Mouse (Mus musculus) kidney, postnatal 0 days (tissue): ENCODE measurements around the gene D430041D05Rik. TPM values are rescaled to one million over a fixed set of nuclear protein-coding genes. Genes with fewer than 3 reads are reported as not detected.

ENCODE experiments used
- ATAC-seq: fragments of 200-750 bp; cut with Nextera tagmentation; replicated peaks from 2 replicates; pipeline ENCODE4 v1.8.0; 2017; ENCODE audit warnings: low read depth, moderate number of reproducible peaks, moderate TSS enrichment, moderate library complexity; ENCODE audit not compliant: low FRiP score
- DNase-seq: peaks from one replicate; pipeline ENCODE4 v3.0.0-alpha.2; 2016; ENCODE audit warnings: low spot score
- H3K27ac ChIP-seq: fragments of 300-500 bp; sonication (generic); 2 replicates; pipeline ENCODE4 v1.5.1; 2014; ENCODE audit warnings: mild to moderate bottlenecking
- H3K27me3 ChIP-seq: fragments of 300-500 bp; sonication (generic); 2 replicates; pipeline ENCODE4 v1.6.1; 2014; ENCODE audit warnings: low read length, mixed read lengths; ENCODE audit not compliant: insufficient read depth
- H3K36me3 ChIP-seq: fragments of 300-500 bp; sonication (generic); 2 replicates; pipeline ENCODE4 v1.6.1; 2014; ENCODE audit warnings: low read length, mixed read lengths; ENCODE audit not compliant: insufficient read depth
- H3K4me1 ChIP-seq: fragments of 300-500 bp; sonication (generic); replicated peaks from 2 replicates; pipeline ENCODE4 v1.6.1; 2014; ENCODE audit warnings: antibody characterized with exemption, low read length, mixed read lengths; ENCODE audit not compliant: insufficient read depth
- H3K4me2 ChIP-seq: fragments of 300-500 bp; sonication (generic); 2 replicates; pipeline ENCODE4 v1.6.1; 2014; ENCODE audit warnings: mild to moderate bottlenecking, low read length, moderate library complexity, mixed read lengths
- H3K4me3 ChIP-seq: fragments of 300-500 bp; sonication (generic); replicated peaks from 2 replicates; pipeline ENCODE4 v1.5.1; 2014; ENCODE audit warnings: low read depth, low read length
- H3K9ac ChIP-seq: fragments of 300-500 bp; sonication (generic); 2 replicates; pipeline ENCODE4 v1.6.1; 2014; ENCODE audit warnings: low read depth, low read length
- H3K9me3 ChIP-seq: fragments of 300-500 bp; sonication (generic); replicated peaks from 2 replicates; pipeline ENCODE4 v1.6.1; 2016; ENCODE audit warnings: low read length, inconsistent platforms, mixed read lengths
- CTCF ChIP-seq: IDR thresholded peaks from 2 replicates; pipeline ENCODE4 v1.5.1; 2016; ENCODE audit warnings: antibody characterized with exemption, low read depth, mild to moderate bottlenecking, moderate library complexity
- WGBS: fragments of 180-500 bp; shearing (Covaris S2); extraction: QIAGEN DNeasy Blood & Tissue Kit; methylation state at CpG from one replicate; pipeline ENCODE4 v1.1.7; 2014; 5-methylcytosine and 5-hydroxymethylcytosine counted together
- polyA plus RNA-seq: library from polyadenylated mRNA; unstranded; fragments of >200 nt; fragmentation: Nextera tagmentation; extraction: Ambion mirVana; gene quantifications from 2 replicates; pipeline ENCODE4 v1.2.1, GENCODE M21; 2015

Gene D430041D05Rik
- polyA plus RNA-seq, 1 experiment from 2014 or later = 0.22 TPM

- no peak overlapping the region for H3K4me3 ChIP-seq
- no peak for TF ChIP-seq CTCF
- WGBS = 54% methylated on average over 3 of the region's 3 CpGs
- H3K9ac ChIP-seq = no peak overlapping the region
- ATAC-seq (no peak), DNase-seq (no peak)
- H3K4me2 ChIP-seq = no peak overlapping the region
- no peaks in the 10 kb centered on the region for H3K9me3 ChIP-seq
- H3K4me1 ChIP-seq = no peaks in the 10 kb centered on the region
- no peak overlapping the region for H3K27ac ChIP-seq
- H3K36me3 ChIP-seq = no peaks in the 10 kb centered on the region
- no peaks in the 10 kb centered on the region for H3K27me3 ChIP-seq
Observed at GRCm38 (mm10) chr2:104359305-104359704, 51.5 kb downstream of the D430041D05Rik start.

- Histone ChIP-seq H3K9ac (no peak overlapping the region), H3K36me3 (no peaks in the 10 kb centered on the region), H3K27me3 (no peaks in the 10 kb centered on the region), H3K4me3 (no peak overlapping the region), H3K27ac (no peak overlapping the region), H3K4me1 (no peaks in the 10 kb centered on the region), H3K9me3 (no peaks in the 10 kb centered on the region), H3K4me2 (no peak overlapping the region)
- DNase-seq = no peak
- TF ChIP-seq CTCF = no peak
- 65% methylated on average over 1 of the region's 1 CpGs for WGBS
- ATAC-seq = no peak
Observed at GRCm38 (mm10) chr2:104358881-104359280, 51.9 kb downstream of the D430041D05Rik start.

- no peak for DNase-seq
- H3K4me2 ChIP-seq = no peak overlapping the region
- WGBS = 65% methylated on average over 4 of the region's 4 CpGs
- H3K9ac ChIP-seq = no peak overlapping the region
- no peaks in the 10 kb centered on the region for H3K36me3 ChIP-seq
- no peak overlapping the region for H3K4me3 ChIP-seq
- no peaks in the 10 kb centered on the region for H3K4me1 ChIP-seq
- no peak for ATAC-seq
- no peaks in the 10 kb centered on the region for H3K27me3 ChIP-seq
- H3K27ac ChIP-seq = no peak overlapping the region
- TF ChIP-seq CTCF = no peak
- H3K9me3 ChIP-seq = no peaks in the 10 kb centered on the region
Observed at GRCm38 (mm10) chr2:104356531-104356930, 54.3 kb downstream of the D430041D05Rik start.

- Histone ChIP-seq H3K36me3 (no peaks in the 10 kb centered on the region), H3K9me3 (no peaks in the 10 kb centered on the region), H3K4me1 (no peaks in the 10 kb centered on the region), H3K4me3 (no peak overlapping the region), H3K9ac (no peak overlapping the region), H3K27ac (no peak overlapping the region), H3K27me3 (no peaks in the 10 kb centered on the region), H3K4me2 (no peak overlapping the region)
- DNase-seq (no peak), ATAC-seq (no peak)
- no peak for TF ChIP-seq CTCF
Observed at GRCm38 (mm10) chr2:104354117-104354516, 56.7 kb downstream of the D430041D05Rik start.

GRCm38 (mm10) chr2:104352204-104352493, 58.7 kb downstream of the D430041D05Rik start:
- H3K27me3 ChIP-seq = no peaks in the 10 kb centered on the region
- DNase-seq (no peak), ATAC-seq (no peak)
- H3K4me1 ChIP-seq = no peaks in the 10 kb centered on the region
- H3K9me3 ChIP-seq = no peaks in the 10 kb centered on the region
- no peak overlapping the region for H3K4me2 ChIP-seq
- H3K36me3 ChIP-seq = no peaks in the 10 kb centered on the region
- H3K9ac ChIP-seq = no peak overlapping the region
- 87% methylated on average over 1 of the region's 1 CpGs for WGBS
- no peak overlapping the region for H3K4me3 ChIP-seq
- TF ChIP-seq CTCF = no peak
- H3K27ac ChIP-seq = no peak overlapping the region

- H3K9me3 ChIP-seq = no peaks in the 10 kb centered on the region
- no peaks in the 10 kb centered on the region for H3K4me1 ChIP-seq
- no peak overlapping the region for H3K4me3 ChIP-seq
- H3K27ac ChIP-seq = no peak overlapping the region
- H3K27me3 ChIP-seq = no peaks in the 10 kb centered on the region
- no peak overlapping the region for H3K9ac ChIP-seq
- H3K36me3 ChIP-seq = no peaks in the 10 kb centered on the region
- ATAC-seq (no peak), DNase-seq (no peak)
- no peak overlapping the region for H3K4me2 ChIP-seq
- no peak for TF ChIP-seq CTCF
- WGBS = 82% methylated on average over 13 of the region's 13 CpGs
Observed at GRCm38 (mm10) chr2:104351415-104352203, 59.2 kb downstream of the D430041D05Rik start.

- H3K36me3 ChIP-seq = no peaks in the 10 kb centered on the region
- no peaks in the 10 kb centered on the region for H3K4me1 ChIP-seq
- no peak for TF ChIP-seq CTCF
- H3K27ac ChIP-seq = no peak overlapping the region
- no peaks in the 10 kb centered on the region for H3K9me3 ChIP-seq
- no peak for DNase-seq
- no peak overlapping the region for H3K4me2 ChIP-seq
- no peak for ATAC-seq
- no peak overlapping the region for H3K9ac ChIP-seq
- H3K27me3 ChIP-seq = no peaks in the 10 kb centered on the region
- no peak overlapping the region for H3K4me3 ChIP-seq
Observed at GRCm38 (mm10) chr2:104337619-104338018, 73.2 kb downstream of the D430041D05Rik start.
